Mouse (Mus musculus) B cell, adult 2 months (primary cell): ENCODE data around the gene Ccdc88c.

Source experiments
- DNase-seq, 2 experiments: peaks; one replicate each; pipeline ENCODE4 v3.0.0; 2022

Ccdc88c gene

DNA sequence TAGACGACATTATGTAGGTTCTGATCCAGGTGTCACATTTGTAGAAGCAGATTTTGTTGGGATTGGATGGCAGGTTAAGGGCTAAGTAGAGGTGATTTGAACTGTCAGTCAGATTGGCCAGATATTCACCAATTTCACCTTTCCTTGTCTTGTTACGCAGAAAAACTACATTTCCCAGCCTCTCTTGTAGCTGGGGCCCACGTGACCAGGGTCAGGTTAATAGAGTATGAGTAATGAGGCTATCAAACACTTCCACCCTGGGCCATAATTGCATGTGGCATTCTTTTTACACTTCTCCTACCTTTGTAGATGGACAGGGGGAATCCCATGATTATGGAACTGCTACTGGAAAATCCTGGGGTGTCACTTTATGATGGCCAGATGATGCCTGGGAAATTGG, 155.2 kb downstream of the Ccdc88c start:
- no peak for DNase-seq

DNA sequence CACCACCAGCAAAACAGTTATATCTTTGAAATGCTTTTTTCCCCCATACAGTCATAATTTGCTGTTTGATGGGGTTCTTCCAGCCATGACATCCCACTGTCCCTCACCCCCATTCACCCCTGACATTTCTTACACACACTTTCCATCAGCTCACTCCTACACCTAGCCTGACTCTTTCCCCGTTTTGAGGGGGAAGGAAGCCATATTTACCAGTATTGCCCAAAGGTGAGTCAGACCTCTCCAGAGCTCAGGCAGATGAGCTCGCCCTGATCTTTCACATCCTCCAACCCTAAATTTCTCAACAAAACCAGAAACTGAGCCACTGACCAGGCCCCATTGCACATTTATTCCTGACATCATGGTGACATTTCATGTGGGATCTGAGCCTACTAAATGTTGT, 157.0 kb downstream of the Ccdc88c start:
- no peak for DNase-seq

DNA sequence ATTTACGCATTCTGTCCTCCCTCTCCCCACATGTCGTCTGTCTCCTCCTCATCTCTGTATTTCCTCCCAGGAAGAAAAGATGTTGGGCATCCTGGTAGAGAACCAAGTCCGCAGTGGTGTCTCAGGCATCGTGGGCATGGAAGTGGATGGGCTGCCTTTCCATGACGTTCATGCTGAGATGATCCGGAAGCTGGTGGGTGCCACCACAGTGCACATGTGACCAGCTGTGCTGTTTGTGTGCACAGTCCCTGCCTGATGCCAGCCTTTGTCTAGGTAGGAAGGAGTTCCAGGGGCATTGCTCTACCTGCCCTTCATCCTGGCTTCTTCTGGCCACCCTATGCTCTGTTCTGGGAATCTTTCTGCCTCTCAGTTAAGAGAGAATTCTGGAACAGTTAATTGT, 157.6 kb downstream of the Ccdc88c start:
- DNase-seq = no peak

DNA sequence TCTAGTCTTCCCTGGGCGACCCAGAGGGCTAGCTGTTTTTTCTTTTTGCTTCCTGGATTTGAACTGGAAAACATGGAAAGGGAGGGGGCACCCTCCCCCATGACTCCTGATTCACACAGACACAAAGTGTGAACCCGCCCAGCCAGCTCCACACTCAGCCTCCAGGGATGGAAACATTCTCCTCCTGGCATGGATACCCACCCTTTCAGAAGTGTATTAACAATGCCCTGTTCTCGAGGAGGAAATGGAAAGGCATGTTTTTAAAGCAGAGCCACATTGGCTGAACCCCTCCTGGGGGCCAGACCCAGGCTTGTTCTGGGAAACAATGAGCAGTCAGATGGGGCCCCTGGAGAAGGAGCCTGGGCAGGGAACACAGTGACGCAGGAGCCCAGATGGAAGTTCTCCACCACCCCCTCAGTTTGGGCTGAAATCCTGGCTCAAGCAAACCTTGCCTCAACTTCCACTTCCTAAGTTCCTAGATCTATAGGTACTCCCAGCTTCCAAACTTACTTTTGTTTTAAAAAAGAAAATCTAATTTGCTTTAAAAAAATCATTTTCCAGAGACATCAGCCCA, 160.7 kb downstream of the Ccdc88c start:
- no peak for DNase-seq

DNA sequence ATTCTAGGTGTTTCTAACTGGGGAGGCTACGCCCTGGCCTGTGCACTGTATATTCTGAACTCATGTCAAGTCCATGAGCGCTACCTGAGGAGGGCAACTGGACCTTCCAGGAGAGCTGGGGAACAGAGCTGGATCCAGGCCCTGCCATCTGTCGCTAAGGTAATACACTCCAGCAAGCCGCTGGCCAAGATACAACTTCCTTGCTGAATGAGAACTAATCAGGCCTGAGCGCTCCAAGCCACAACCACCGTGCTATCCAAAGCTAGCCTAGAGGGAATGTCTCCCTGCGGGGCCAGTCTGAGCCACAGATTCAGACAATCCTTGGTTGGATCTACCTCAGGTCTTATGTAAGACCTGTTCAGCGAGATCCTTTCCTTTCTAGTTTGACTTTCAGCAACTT, 161.8 kb downstream of the Ccdc88c start:
- no peak for DNase-seq

DNA sequence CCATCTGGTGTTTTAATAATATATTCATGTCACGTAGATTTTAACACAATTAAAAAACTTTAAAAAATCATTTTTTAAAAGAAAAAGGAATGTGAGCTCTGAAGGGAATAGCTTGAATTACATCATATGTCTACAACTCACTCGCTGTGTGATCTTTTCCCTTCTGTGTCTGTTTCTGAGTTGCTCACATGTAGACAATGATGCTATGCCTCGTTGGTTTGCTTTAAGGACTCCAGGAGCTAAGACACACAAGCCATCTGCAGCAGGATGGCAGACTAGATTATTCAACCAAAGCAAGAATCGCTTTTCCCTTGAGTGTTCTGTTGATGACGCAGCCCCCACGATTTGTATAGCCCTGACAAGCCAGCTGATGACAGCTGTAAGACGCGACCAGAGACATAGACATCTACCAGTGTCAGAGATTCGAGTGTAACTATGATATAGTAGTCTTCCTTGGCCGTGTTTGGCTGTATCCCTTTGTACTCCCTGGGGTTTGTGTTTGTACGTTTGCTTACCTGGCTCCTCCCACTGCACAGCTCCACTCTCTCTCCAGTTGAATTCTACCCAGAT, 163.3 kb downstream of the Ccdc88c start:
- peak; percentile 34 to 41 for DNase-seq

DNA sequence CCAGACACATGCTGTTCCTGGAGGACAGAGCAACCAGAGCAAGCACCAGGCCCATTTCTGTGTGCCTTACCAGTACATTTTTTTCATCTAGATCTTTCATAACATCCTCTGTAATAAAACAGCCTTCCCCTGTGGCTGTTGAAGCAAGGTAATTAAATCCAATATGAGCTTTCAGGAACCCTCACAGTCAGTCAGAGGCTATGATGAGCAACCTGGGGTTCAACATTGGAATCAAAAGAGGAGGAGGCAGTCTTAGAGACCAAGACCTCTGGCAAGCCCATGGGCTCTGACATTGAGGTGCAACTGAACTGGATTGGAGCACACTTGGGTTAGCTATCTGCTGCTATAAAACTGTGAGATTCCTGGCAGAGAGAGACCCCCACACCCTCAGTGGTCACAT, 163.8 kb downstream of the Ccdc88c start:
- no peak for DNase-seq

DNA sequence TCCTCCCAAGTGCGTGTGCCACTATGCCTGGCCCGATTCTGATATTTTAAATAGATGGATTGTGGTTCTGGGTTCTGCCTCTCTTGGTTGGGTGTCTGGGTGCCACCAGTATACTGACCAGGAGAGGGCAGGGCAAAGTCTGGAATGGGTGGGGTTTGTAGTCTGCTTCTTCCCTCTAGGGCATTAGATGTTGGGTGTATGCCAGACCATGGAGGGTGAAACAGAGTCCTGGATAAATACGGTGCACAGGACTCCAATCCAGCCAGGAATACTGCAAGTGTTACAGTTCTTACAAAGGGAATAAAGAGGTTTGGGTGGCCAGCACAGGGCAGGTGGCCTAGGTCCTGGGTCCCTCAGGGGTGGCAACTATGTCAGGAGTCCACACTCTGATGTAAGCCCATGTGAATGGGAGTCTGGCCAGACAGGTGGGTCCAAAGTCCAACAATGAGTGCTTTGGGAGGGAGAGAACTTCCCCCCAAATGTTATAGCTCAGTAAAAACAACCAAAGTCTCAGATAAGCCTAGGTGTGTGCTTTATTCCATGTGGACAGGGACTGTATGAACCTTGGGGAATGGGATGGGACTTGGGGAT, 165.9 kb downstream of the Ccdc88c start:
- DNase-seq = no peak

DNA sequence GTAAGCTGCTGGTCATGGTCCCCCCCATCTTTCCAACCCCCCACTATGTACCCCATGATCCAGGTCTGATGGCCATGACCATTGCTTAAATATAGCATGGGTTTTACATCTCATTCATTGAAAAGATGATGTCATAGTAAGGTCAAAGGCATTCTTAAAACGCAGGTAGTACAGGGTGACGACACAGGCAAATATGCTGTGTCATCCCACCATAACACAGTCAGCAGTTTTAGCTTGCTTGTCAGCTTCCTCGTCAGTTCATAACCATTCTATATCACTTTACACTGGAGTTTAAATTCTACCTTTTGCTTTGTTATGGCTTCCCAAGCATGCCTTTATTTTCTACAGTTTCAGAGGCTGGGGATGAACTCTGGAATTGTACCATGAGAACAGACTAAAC, 166.6 kb downstream of the Ccdc88c start:
- no peak for DNase-seq
